Mouse (Mus musculus) limb, embryonic 11.5 days (tissue): ENCODE measurements at regions not wholly inside any gene's neighbourhood (a gene's known extent, or its start where the extent isn't known, plus 50 kb on each side); places are given as distances from the start of the nearest gene placed in this dataset.

Experiments
- ATAC-seq: fragments of 200-750 bp; cut with Nextera tagmentation; 2 replicates; pipeline ENCODE4 v1.8.0; 2017; ENCODE audit warnings: low read depth; ENCODE audit not compliant: insufficient number of reproducible peaks, low FRiP score, low TSS enrichment
- DNase-seq: peaks from one replicate; pipeline ENCODE4 v3.0.0-alpha.2; 2015; ENCODE audit warnings: low spot score
- H3K27ac ChIP-seq: fragments of 300-500 bp; sonication (generic); replicated peaks from 2 replicates; pipeline ENCODE4 v1.5.1; 2014; ENCODE audit warnings: low read depth, mild to moderate bottlenecking, low read length
- H3K27me3 ChIP-seq: fragments of 300-500 bp; sonication (generic); 2 replicates; pipeline ENCODE4 v1.6.1; 2014; ENCODE audit warnings: mild to moderate bottlenecking, low read length, mixed read lengths; ENCODE audit not compliant: control insufficient read depth, insufficient read depth
- H3K36me3 ChIP-seq: fragments of 300-500 bp; sonication (generic); 2 replicates; pipeline ENCODE4 v1.6.1; 2014; ENCODE audit warnings: mild to moderate bottlenecking, low read length, moderate library complexity, mixed read lengths; ENCODE audit not compliant: control insufficient read depth, insufficient read depth
- H3K4me1 ChIP-seq: fragments of 300-500 bp; sonication (generic); 2 replicates; pipeline ENCODE4 v1.6.1; 2014; ENCODE audit warnings: low read length, mixed read lengths; ENCODE audit not compliant: control insufficient read depth, insufficient read depth
- H3K4me2 ChIP-seq: fragments of 300-500 bp; sonication (generic); 2 replicates; pipeline ENCODE4 v1.6.1; 2014; ENCODE audit warnings: low read depth, mild to moderate bottlenecking, moderate library complexity; ENCODE audit not compliant: severe bottlenecking
- H3K4me3 ChIP-seq: fragments of 300-500 bp; sonication (generic); 2 replicates; pipeline ENCODE4 v1.5.1; 2014; ENCODE audit warnings: low read depth, low read length
- H3K9ac ChIP-seq: fragments of 300-500 bp; sonication (generic); 2 replicates; pipeline ENCODE4 v1.6.1; 2014; ENCODE audit warnings: mild to moderate bottlenecking, low read length
- H3K9me3 ChIP-seq: fragments of 300-500 bp; sonication (generic); 2 replicates; pipeline ENCODE4 v1.6.1; 2016; ENCODE audit warnings: low read length; ENCODE audit not compliant: control insufficient read depth
- WGBS: fragments of 180-500 bp; shearing (Covaris S2); extraction: QIAGEN DNeasy Blood & Tissue Kit; methylation state at CpG from one replicate; pipeline ENCODE4 v1.1.7; 2014; 5-methylcytosine and 5-hydroxymethylcytosine counted together

DNA sequence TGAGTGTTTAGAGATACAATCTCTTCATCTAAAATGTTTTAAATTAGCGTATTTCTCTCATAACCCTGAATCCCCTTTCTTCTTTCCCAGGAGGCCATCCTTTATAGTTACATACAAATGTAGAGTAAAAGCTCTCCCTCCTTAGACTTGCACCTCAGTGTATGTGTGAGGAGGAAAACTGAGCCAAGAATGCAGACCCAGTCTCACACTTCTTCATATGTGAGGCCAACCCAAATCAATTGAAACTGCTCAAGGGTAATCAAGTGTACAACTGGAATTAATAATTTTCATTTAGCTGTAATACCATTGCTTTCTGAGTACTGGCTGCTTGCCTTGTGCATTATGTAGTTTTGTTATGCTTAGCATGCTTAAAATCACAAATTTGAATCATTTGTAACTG is 356.3 kb downstream of the Csnka2ip start:
- Histone ChIP-seq H3K9me3 (no peaks in the 10 kb centered on the region), H3K27ac (no peak overlapping the region), H3K36me3 (no peaks in the 10 kb centered on the region), H3K9ac (no peak overlapping the region), H3K4me1 (no peaks in the 10 kb centered on the region), H3K4me2 (no peak overlapping the region), H3K27me3 (no peaks in the 10 kb centered on the region), H3K4me3 (no peak overlapping the region)
- no peak for DNase-seq
- 94% methylated on average over 1 of the region's 1 CpGs for WGBS
- no peak for ATAC-seq

DNA sequence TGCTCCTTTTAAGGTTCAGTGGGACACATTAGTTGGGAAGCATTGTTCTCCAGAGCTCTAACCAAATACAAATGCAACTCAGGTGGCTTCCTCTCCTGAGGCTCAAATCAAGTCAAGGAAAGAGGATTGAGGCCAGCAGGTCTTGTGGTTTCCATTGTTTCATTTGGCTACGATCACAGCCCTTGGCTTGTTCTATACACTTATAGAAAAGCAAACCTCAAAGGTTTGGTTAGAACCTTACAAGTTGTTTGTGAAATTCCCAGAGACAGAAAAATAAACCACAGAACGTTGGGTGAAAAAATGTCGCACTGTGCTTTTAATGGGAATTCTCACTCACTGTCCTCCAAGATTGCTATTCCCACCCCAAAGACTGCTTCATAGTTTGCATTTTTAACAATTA is 360.4 kb upstream of the Epha3 start:
- Histone ChIP-seq H3K27ac (no peak overlapping the region), H3K9ac (no peak overlapping the region), H3K36me3 (no peaks in the 10 kb centered on the region), H3K27me3 (no peaks in the 10 kb centered on the region), H3K9me3 (no peaks in the 10 kb centered on the region), H3K4me3 (no peak overlapping the region), H3K4me2 (no peak overlapping the region), H3K4me1 (no peaks in the 10 kb centered on the region)
- ATAC-seq (no peak), DNase-seq (no peak)
- WGBS = 90% methylated on average over 3 of the region's 3 CpGs

DNA sequence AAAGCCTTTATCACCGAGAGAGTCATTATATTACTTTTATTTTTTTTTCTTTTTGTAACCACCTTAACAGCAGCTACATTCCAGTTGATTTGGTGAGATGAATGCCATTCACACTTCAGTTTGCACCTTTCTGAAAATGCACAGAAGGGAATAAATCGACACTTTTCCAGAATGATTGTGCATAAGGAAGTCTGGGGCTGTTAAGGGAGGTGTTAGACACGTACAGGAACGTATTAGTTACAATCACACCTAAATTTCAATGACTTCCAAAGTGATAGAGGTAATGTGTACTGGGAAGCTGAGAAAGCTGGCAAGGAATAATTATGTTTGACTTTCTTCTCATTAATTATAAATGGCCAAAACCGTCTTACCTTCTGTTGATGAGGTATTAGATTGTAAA is 352.7 kb upstream of the Epha3 start:
- Histone ChIP-seq H3K9me3 (no peaks in the 10 kb centered on the region), H3K4me2 (no peak overlapping the region), H3K27ac (no peak overlapping the region), H3K4me1 (no peaks in the 10 kb centered on the region), H3K27me3 (no peaks in the 10 kb centered on the region), H3K4me3 (no peak overlapping the region), H3K9ac (no peak overlapping the region), H3K36me3 (no peaks in the 10 kb centered on the region)
- ATAC-seq = no peak
- no peak for DNase-seq
- WGBS = 69% methylated on average over 5 of the region's 5 CpGs

DNA sequence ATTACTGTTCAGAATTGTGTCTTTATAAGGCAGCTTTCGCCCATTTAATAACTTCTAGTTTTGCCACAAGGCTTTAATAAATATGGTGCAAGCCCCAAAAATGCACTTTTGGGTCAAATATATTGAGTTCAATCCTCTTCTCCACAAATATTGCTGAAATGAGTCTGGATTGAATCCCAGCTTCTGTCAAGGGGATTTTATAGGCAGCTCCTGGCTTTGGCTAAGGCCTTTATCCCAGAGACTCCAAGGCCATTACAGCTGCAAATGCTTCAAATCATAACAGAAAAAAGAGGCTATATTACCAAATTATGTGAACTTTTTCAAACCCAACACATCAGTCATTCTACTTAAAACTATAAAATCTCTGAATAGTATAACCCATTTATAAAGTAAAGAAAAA is 347.9 kb upstream of the Epha3 start:
- WGBS = 92% methylated on average over 1 of the region's 1 CpGs
- H3K4me2 ChIP-seq = no peak overlapping the region
- no peaks in the 10 kb centered on the region for H3K27me3 ChIP-seq
- H3K4me3 ChIP-seq = no peak overlapping the region
- H3K9ac ChIP-seq = no peak overlapping the region
- DNase-seq (no peak), ATAC-seq (no peak)
- H3K36me3 ChIP-seq = no peaks in the 10 kb centered on the region
- H3K9me3 ChIP-seq = no peaks in the 10 kb centered on the region
- no peaks in the 10 kb centered on the region for H3K4me1 ChIP-seq
- H3K27ac ChIP-seq = no peak overlapping the region

DNA sequence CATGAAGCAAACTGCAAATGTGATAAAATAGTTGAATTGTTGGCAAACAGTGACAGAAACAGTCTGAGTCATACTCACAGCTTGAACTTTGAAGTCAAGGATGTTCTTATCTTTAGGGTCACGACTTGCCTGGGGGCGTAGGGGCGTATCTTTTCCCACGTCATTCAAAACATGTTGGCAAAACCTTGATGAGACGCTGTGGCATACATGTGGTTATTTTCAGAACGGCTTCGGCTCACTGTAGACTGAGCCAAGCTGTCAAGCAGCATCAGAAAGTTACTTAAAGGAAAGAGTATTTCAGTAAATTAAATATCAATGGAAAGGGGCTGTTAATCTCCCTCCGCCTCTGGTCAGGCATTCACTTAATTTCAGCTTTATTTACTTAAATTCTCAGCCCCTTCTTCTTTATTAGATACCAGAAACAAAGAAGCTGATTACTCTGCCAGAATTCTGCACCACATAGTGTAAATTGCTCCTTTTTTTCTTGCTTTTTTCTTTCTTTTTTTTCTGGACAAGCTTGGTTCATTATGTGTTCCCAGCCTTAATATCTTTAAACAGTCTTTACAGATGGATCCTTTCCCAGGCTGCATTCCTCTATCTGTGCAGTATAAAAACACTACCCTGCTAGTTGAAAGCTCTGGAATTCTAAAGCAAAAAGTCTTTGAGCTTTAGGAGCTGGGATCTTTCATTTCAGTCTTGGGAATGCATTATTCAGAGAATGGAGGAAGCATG is 302.9 kb upstream of the Epha3 start:
- H3K4me1 ChIP-seq = no peaks in the 10 kb centered on the region
- no peak overlapping the region for H3K9ac ChIP-seq
- no peak for DNase-seq
- no peaks in the 10 kb centered on the region for H3K27me3 ChIP-seq
- no peaks in the 10 kb centered on the region for H3K36me3 ChIP-seq
- H3K9me3 ChIP-seq = no peaks in the 10 kb centered on the region
- no peak overlapping the region for H3K27ac ChIP-seq
- no peak for ATAC-seq
- 72% methylated on average over 8 of the region's 8 CpGs for WGBS
- no peak overlapping the region for H3K4me3 ChIP-seq
- H3K4me2 ChIP-seq = no peak overlapping the region

DNA sequence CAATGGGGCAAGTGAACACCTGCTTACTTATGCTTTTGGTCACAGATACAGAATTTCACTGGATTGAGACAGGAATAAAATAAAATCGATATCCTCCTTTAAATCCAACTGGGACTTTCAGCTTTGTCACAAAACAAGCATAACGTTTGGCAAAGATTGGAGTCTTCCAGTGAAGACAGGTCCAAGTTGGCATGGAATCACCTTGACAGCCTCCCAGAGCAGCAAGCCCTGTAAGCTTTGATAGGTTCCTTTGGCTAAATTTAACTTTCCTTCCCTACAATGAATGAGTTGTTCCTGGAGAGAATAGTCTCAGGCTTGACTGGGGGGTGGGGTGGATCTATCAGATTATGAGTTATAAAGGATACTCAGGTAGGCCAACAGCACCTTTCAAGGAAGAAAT is 302.1 kb upstream of the Epha3 start:
- no peak for DNase-seq
- H3K4me1 ChIP-seq = no peaks in the 10 kb centered on the region
- H3K9ac ChIP-seq = no peak overlapping the region
- H3K9me3 ChIP-seq = no peaks in the 10 kb centered on the region
- H3K4me3 ChIP-seq = no peak overlapping the region
- ATAC-seq = no peak
- no peaks in the 10 kb centered on the region for H3K36me3 ChIP-seq
- no peak overlapping the region for H3K27ac ChIP-seq
- 85% methylated on average over 2 of the region's 2 CpGs for WGBS
- H3K27me3 ChIP-seq = no peaks in the 10 kb centered on the region
- H3K4me2 ChIP-seq = no peak overlapping the region

DNA sequence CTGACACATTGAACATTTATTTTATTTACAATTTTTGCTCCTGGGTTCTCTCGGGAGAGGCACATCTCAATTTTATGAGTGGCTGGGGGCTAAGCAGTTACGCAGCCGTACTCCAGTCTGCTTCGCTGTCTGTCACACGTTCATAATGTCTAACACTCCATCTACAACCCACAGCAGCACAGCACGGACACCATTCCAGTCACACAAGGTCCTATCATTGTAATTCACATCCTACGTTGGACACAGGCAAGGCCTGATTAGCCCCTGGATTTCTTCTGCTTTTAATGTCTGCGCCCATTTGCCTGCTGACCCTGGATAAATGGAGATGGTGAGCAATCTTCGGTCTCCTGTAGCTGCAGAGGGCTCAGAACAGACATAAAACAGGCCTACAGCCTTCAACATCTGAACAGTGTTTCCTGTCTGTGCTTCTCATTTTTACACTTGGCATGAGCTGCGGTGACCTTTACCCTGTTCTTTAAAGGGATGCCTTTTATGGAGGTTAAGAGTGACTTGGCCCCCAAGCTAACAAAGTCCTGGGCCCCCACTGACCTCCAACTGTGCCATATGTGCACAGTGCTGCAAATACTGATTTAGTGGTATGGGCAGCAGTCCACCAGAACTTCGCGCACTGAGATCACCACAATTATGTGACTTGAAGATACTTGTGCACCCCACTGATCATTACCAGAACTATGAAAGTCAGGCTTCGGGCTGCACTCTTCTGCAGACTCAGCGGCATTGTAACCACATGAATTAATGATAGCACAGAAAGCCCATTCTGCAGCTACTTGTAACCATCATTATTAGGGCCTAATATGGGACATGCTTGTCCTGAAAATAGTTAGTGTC is 281.9 kb upstream of the Epha3 start:
- Histone ChIP-seq H3K27ac (no peak overlapping the region), H3K9ac (no peak overlapping the region), H3K36me3 (no peaks in the 10 kb centered on the region), H3K9me3 (no peaks in the 10 kb centered on the region), H3K27me3 (no peaks in the 10 kb centered on the region), H3K4me2 (no peak overlapping the region), H3K4me3 (no peak overlapping the region), H3K4me1 (peaks cover 8% of the 10 kb centered on the region; the same call in 1 of the 2 replicates)
- DNase-seq (peak; percentile 56), ATAC-seq (peak; percentile 81)
- WGBS = 12% methylated on average over 14 of the region's 14 CpGs
